Mouse (Mus musculus): ENCODE results near the gene Gm7138. TPM values are rescaled to one million over a fixed set of nuclear protein-coding genes. Genes with fewer than 3 reads are reported as not detected.
"Not testable (repeated sequence)": the region's sequence is repeated elsewhere in the genome, so short reads cannot be mapped to it uniquely, and the experiment has no call there.

Gene Gm7138
- total RNA-seq, 2 experiments from 2014 or later = not detected

DNA sequence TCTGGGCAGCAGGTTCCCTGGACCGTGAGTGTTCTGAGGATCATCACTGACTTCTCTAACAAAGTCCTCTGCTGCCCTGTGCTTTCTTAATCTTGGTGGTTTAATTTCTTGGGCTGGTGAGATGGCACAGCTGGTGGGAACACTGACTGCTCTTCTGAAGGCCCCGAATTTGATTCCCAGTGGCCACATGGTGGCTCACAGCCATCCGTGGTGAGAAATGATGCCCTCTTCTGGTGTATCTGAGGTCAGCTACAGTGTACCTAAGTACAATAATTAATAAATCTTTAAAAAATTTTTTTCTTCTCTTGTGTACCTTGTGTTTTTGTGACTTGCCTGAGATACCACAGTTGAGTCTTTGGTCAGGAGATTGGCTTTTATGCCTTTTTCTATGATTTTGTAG is 24.4 kb downstream of the Gm7138 start:
- ATAC-seq (replicated peaks; ENCODE audit: low FRiP score, poor library complexity, severe bottlenecking) = not testable (repeated sequence)

DNA sequence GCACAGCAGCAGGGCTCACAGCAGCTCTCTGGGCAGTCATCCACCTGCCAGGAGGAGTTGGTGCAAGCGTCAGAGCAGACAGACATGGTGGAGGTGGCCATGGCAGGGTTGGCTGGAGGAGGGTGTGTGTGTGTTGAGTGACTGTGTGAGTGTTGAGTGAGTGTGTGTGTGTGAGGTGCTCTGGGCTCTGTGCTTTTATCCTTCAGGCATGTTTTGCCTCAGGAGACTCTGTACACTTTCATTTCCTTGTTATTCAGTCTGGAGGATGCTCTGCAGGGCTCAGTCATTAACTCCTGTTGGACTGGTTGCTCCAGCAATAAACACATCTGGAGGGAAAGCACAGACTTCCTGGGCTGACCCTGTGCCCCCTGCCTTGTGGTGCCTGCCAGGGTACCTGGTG is 25.5 kb downstream of the Gm7138 start, which contains the start of gene Gm9736:
Gm9736 (minus strand) TSS at position 101 of the 400 bp plus-strand sequence.
- not testable (repeated sequence) for ATAC-seq (replicated peaks; ENCODE audit: low FRiP score, poor library complexity, severe bottlenecking)

DNA sequence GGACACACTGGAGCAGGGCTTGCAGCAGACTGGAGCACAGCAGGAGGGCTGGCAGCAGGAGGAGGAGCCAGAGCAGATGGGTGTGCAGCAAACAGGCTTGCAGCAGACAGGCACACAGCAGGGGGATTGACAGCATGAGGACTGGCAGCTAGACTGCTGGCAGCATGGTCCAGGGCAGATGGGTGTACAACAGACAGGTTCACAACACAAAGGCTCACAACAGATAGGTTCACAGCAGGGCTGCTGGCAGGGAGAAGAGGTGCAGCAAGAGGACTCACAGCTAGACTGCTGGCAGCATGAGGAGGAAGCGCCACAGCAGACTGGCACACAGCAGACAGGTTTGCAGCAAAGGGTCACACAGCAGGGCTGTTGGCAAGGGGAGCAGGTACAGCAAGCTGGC is 26.1 kb downstream of the Gm7138 start:
- ATAC-seq (replicated peaks; ENCODE audit: low FRiP score, poor library complexity, severe bottlenecking) = not testable (repeated sequence)

DNA sequence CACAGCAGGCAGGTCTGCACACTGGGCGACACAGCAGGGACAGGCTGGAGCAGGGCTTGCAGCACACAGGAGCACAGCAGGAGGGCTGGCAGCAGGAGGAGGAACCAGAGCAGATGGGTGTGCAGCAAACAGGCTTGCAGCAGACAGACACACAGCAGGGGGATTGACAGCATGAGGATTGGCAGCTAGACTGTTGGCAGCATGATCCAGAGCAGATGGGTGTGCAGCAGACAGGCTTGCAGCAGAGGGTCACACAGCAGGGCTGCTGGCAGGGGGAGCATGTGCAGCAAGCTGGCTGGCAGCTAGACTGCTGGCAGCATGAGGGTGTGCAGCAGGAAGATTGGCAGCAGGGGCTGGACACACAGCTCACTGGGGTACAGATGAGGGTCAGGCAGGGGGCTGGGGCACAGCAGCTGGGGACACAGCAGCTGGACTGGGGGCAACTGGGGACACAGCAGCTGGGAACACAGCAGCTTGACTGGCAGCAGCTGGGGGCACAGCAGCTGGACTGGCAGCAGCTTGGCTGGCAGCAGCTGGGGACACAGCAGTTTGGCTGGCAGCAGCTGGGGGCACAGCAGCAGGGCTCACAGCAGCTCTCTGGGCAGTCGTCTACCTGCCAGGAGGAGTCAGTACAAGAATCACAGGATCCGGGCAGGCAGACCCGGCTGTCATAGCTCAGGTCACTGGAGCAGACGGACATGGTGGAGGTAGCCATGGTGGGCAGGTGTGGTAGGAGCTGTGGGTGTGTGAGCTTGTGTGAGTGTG is 34.6 kb downstream of the Gm7138 start, which contains the start of gene Gm18596:
Gm18596 (minus strand) TSS at position 715 of the 765 bp plus-strand sequence.
- ATAC-seq (replicated peaks; ENCODE audit: low FRiP score, poor library complexity, severe bottlenecking) = not testable (repeated sequence)

DNA sequence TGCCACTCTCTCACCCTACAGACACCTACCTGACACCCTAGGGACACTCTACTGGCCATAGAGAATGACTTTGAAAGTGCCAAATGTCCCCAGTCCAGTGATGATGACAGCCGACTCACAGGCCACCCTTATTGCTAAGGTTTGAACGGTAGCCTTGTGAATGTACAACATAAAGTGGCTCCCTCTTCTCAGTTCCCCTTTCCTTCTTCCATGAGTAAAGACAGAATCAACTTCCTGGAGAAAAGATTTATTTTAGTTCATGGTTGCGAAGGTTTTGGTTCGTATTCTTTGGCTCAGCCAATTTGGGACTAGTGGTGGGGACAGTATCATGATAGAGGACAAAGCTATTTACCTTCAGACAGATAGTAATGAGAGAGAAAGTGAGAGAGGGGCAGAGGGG is 37.8 kb downstream of the Gm7138 start:
- no peak for ATAC-seq (replicated peaks; ENCODE audit: low FRiP score, poor library complexity, severe bottlenecking)

DNA sequence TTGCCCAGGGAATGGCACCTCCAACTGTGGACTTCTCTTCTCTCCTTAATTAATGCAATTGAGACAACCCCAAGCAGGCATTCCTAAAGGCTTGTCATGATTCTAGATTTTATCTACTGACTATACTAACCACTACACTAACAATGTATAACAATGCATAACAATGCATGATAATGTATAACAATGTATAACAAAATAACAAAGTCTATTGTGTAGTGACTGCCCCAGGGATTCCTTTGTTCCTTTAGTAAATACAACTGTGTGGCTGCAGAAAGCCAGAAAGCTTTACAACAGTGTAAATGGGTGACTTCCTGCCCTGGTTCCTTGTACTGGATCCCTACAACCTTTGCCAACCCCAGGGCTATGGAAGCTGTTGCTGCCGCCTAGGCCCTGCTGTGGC is 40.8 kb downstream of the Gm7138 start:
- no peak for ATAC-seq (replicated peaks; ENCODE audit: low FRiP score, poor library complexity, severe bottlenecking)

DNA sequence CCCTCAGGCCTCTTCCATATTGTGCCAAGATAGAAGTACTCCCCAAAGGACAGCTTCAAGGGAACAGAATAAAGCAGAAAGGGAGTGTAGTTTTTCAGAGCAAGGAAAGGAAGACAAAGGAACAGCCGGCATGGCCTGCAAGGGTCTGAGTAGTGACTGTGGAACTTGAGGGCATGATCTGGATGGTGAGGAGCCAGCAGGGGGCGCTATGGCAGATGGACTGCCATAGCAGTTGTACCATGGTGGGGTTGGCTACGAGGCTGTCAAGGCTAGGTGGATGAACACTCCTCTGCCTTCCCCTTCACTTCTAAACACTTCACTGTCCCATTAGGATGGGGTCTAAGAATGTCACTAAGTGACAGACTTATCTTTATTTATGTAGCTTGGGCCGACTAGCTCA is 47.5 kb downstream of the Gm7138 start:
- no peak for ATAC-seq (replicated peaks; ENCODE audit: low FRiP score, poor library complexity, severe bottlenecking)

DNA sequence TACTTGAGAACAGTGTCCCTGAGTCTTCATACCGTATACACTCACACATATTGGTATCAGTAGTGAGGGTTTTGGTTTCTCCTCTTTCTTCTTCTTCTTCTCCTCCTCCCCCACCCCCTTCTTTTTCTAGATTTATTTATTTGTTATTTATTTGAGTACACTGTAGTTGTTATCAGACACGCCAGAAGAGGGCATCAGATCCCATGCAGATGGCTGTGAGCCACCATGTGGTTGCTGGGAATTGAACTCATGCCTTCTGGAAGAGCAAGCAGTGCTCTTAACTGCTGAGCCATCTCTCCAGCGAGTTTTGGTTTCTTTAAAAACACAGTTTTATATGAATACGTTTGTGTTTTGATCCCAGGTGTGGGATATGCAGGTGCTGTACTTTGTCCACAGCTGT is 48.5 kb downstream of the Gm7138 start:
- no peak for ATAC-seq (replicated peaks; ENCODE audit: low FRiP score, poor library complexity, severe bottlenecking)

Other genes with a start within 250 kb of the Gm7138 start
Only the 30 nearest of the 32 such genes appear.
- 62.5 and 73.9 TPM in 2 replicates for gene Pttg1ip, start 195.2 kb downstream of the Gm7138 start, total RNA-seq (2015; ENCODE audit: low replicate concordance)
- gene Pttg1ip, start 195.2 kb downstream of the Gm7138 start, total RNA-seq (2017; ENCODE audit: low replicate concordance) = 34.0 and 59.3 TPM in 2 replicates
- 9.2 and 14.8 TPM in 2 replicates for gene Sumo3, start 170.8 kb downstream of the Gm7138 start, total RNA-seq (2015; ENCODE audit: low replicate concordance)
- 21.1 and 33.6 TPM in 2 replicates for gene Sumo3, start 170.8 kb downstream of the Gm7138 start, total RNA-seq (2017; ENCODE audit: low replicate concordance)
- not detected in 2 replicates for gene Gm49325, start 170.7 kb downstream of the Gm7138 start, total RNA-seq (2015; ENCODE audit: low replicate concordance)
- gene Gm49325, start 170.7 kb downstream of the Gm7138 start, total RNA-seq (2017; ENCODE audit: low replicate concordance) = not detected in 2 replicates
- gene Ube2g2, start 154.7 kb downstream of the Gm7138 start, total RNA-seq (2015; ENCODE audit: low replicate concordance) = 6.8 and 9.6 TPM in 2 replicates
- gene Ube2g2, start 154.7 kb downstream of the Gm7138 start, total RNA-seq (2017; ENCODE audit: low replicate concordance) = 10.4 and 11.3 TPM in 2 replicates
- gene Tspear, start 90.4 kb downstream of the Gm7138 start, total RNA-seq (2015; ENCODE audit: low replicate concordance) = not detected in 2 replicates
- gene Tspear, start 90.4 kb downstream of the Gm7138 start, total RNA-seq (2017; ENCODE audit: low replicate concordance) = not detected in 2 replicates
- gene Gm19402, start 86.2 kb downstream of the Gm7138 start, total RNA-seq (2015; ENCODE audit: low replicate concordance) = not detected in 2 replicates
- not detected in 2 replicates for gene Gm19402, start 86.2 kb downstream of the Gm7138 start, total RNA-seq (2017; ENCODE audit: low replicate concordance)
- not detected in 2 replicates for gene Gm9508, start 79.7 kb downstream of the Gm7138 start, total RNA-seq (2015; ENCODE audit: low replicate concordance)
- not detected in 2 replicates for gene Gm9508, start 79.7 kb downstream of the Gm7138 start, total RNA-seq (2017; ENCODE audit: low replicate concordance)
- gene Gm10272, start 70.3 kb downstream of the Gm7138 start, total RNA-seq (2015; ENCODE audit: low replicate concordance) = not detected in 2 replicates
- not detected in 2 replicates for gene Gm10272, start 70.3 kb downstream of the Gm7138 start, total RNA-seq (2017; ENCODE audit: low replicate concordance)
- gene Gm10024, start 65.5 kb downstream of the Gm7138 start, total RNA-seq (2015; ENCODE audit: low replicate concordance) = not detected in 2 replicates
- not detected in 2 replicates for gene Gm10024, start 65.5 kb downstream of the Gm7138 start, total RNA-seq (2017; ENCODE audit: low replicate concordance)
- gene Gm10142, start 61.1 kb downstream of the Gm7138 start, total RNA-seq (2015; ENCODE audit: low replicate concordance) = not detected in 2 replicates
- gene Gm10142, start 61.1 kb downstream of the Gm7138 start, total RNA-seq (2017; ENCODE audit: low replicate concordance) = not detected in 2 replicates
- not detected in 2 replicates for gene Krtap12-1, start 56.3 kb downstream of the Gm7138 start, total RNA-seq (2015; ENCODE audit: low replicate concordance)
- not detected in 2 replicates for gene Krtap12-1, start 56.3 kb downstream of the Gm7138 start, total RNA-seq (2017; ENCODE audit: low replicate concordance)
- gene Gm10100, start 50.5 kb downstream of the Gm7138 start, total RNA-seq (2015; ENCODE audit: low replicate concordance) = not detected in 2 replicates
- gene Gm10100, start 50.5 kb downstream of the Gm7138 start, total RNA-seq (2017; ENCODE audit: low replicate concordance) = not detected in 2 replicates
- not detected in 2 replicates for gene Gm18596, start 34.3 kb downstream of the Gm7138 start, total RNA-seq (2015; ENCODE audit: low replicate concordance)
- gene Gm18596, start 34.3 kb downstream of the Gm7138 start, total RNA-seq (2017; ENCODE audit: low replicate concordance) = not detected in 2 replicates
- not detected in 2 replicates for gene Gm9736, start 25.6 kb downstream of the Gm7138 start, total RNA-seq (2015; ENCODE audit: low replicate concordance)
- gene Gm9736, start 25.6 kb downstream of the Gm7138 start, total RNA-seq (2017; ENCODE audit: low replicate concordance) = not detected in 2 replicates
- gene Gm3233, start 17.3 kb downstream of the Gm7138 start, total RNA-seq (2015; ENCODE audit: low replicate concordance) = not detected in 2 replicates
- not detected in 2 replicates for gene Gm3233, start 17.3 kb downstream of the Gm7138 start, total RNA-seq (2017; ENCODE audit: low replicate concordance)
- not detected in 2 replicates for gene Gm3238, start 5.6 kb downstream of the Gm7138 start, total RNA-seq (2015; ENCODE audit: low replicate concordance)
- not detected in 2 replicates for gene Gm3238, start 5.6 kb downstream of the Gm7138 start, total RNA-seq (2017; ENCODE audit: low replicate concordance)
- not detected in 2 replicates for gene Gm3250, start 5.6 kb upstream of the Gm7138 start, total RNA-seq (2015; ENCODE audit: low replicate concordance)
- gene Gm3250, start 5.6 kb upstream of the Gm7138 start, total RNA-seq (2017; ENCODE audit: low replicate concordance) = not detected in 2 replicates
- gene Gm7137, start 11.3 kb upstream of the Gm7138 start, total RNA-seq (2015; ENCODE audit: low replicate concordance) = not detected in 2 replicates
- not detected in 2 replicates for gene Gm7137, start 11.3 kb upstream of the Gm7138 start, total RNA-seq (2017; ENCODE audit: low replicate concordance)
- not detected in 2 replicates for gene Gm9639, start 18.1 kb upstream of the Gm7138 start, total RNA-seq (2015; ENCODE audit: low replicate concordance)
- gene Gm9639, start 18.1 kb upstream of the Gm7138 start, total RNA-seq (2017; ENCODE audit: low replicate concordance) = not detected in 2 replicates
- gene Gm19668, start 22.2 kb upstream of the Gm7138 start, total RNA-seq (2015; ENCODE audit: low replicate concordance) = not detected in 2 replicates
- not detected in 2 replicates for gene Gm19668, start 22.2 kb upstream of the Gm7138 start, total RNA-seq (2017; ENCODE audit: low replicate concordance)
- gene Gm9507, start 34.9 kb upstream of the Gm7138 start, total RNA-seq (2015; ENCODE audit: low replicate concordance) = not detected in 2 replicates
- not detected in 2 replicates for gene Gm9507, start 34.9 kb upstream of the Gm7138 start, total RNA-seq (2017; ENCODE audit: low replicate concordance)
- not detected in 2 replicates for gene Gm2696, start 37.7 kb upstream of the Gm7138 start, total RNA-seq (2015; ENCODE audit: low replicate concordance)
- not detected in 2 replicates for gene Gm2696, start 37.7 kb upstream of the Gm7138 start, total RNA-seq (2017; ENCODE audit: low replicate concordance)
- gene Krtap10-4, start 50.2 kb upstream of the Gm7138 start, total RNA-seq (2015; ENCODE audit: low replicate concordance) = not detected in 2 replicates
- gene Krtap10-4, start 50.2 kb upstream of the Gm7138 start, total RNA-seq (2017; ENCODE audit: low replicate concordance) = not detected in 2 replicates
- gene Krtap10-10, start 59.0 kb upstream of the Gm7138 start, total RNA-seq (2015; ENCODE audit: low replicate concordance) = not detected in 2 replicates
- not detected in 2 replicates for gene Krtap10-10, start 59.0 kb upstream of the Gm7138 start, total RNA-seq (2017; ENCODE audit: low replicate concordance)
- not detected in 2 replicates for gene Gm36176, start 69.9 kb upstream of the Gm7138 start, total RNA-seq (2015; ENCODE audit: low replicate concordance)
- not detected in 2 replicates for gene Gm36176, start 69.9 kb upstream of the Gm7138 start, total RNA-seq (2017; ENCODE audit: low replicate concordance)
- gene Gm10318, start 75.9 kb upstream of the Gm7138 start, total RNA-seq (2015; ENCODE audit: low replicate concordance) = not detected in 2 replicates
- not detected in 2 replicates for gene Gm10318, start 75.9 kb upstream of the Gm7138 start, total RNA-seq (2017; ENCODE audit: low replicate concordance)
- not detected in 2 replicates for gene Gm3285, start 85.0 kb upstream of the Gm7138 start, total RNA-seq (2015; ENCODE audit: low replicate concordance)
- not detected in 2 replicates for gene Gm3285, start 85.0 kb upstream of the Gm7138 start, total RNA-seq (2017; ENCODE audit: low replicate concordance)
- not detected in 2 replicates for gene Lrrc3, start 125.6 kb upstream of the Gm7138 start, total RNA-seq (2015; ENCODE audit: low replicate concordance)
- not detected in 2 replicates for gene Lrrc3, start 125.6 kb upstream of the Gm7138 start, total RNA-seq (2017; ENCODE audit: low replicate concordance)
- 0.42 and 1.1 TPM in 2 replicates for gene Trpm2, start 193.6 kb upstream of the Gm7138 start, total RNA-seq (2015; ENCODE audit: low replicate concordance)
- 33.1 and 38.6 TPM in 2 replicates for gene Trpm2, start 193.6 kb upstream of the Gm7138 start, total RNA-seq (2017; ENCODE audit: low replicate concordance)
- gene 1810043G02Rik, start 201.6 kb upstream of the Gm7138 start, total RNA-seq (2015; ENCODE audit: low replicate concordance) = not detected in 2 replicates
- 0.26 and 3.5 TPM in 2 replicates for gene 1810043G02Rik, start 201.6 kb upstream of the Gm7138 start, total RNA-seq (2017; ENCODE audit: low replicate concordance)